Mouse (Mus musculus): Measurements from ENCODE around the gene Bcat1. TPM values are rescaled to one million over a fixed set of nuclear protein-coding genes. Genes with fewer than 3 reads are reported as not detected.

Gene Bcat1
- polyA plus RNA-seq, 1 experiment from 2014 or later, result 7.3 TPM

DNA sequence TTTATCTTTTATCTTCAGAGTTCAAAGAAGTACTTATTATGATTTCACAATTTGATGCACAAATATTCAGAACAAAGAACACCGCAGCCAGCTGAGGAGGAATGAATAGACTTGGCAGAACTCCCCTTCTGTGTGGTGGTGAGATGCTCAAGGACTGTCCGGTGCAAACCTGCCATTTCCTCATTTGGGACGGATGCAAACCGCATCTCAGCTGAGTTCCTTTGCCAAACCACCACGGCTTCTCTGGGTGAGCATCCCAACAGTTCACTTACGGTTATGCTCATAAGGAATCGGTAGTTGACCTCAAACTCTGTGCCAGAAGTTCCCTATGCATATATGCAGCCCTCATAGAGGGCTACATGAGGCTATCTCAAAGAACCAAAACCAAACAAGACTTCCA is 6.6 kb downstream of the Bcat1 start:
- peaks cover 15% of the 10 kb centered on the region for H3K27me3 ChIP-seq (replicated peaks)
- no peak overlapping the region for H3K9ac ChIP-seq
- H3K27ac ChIP-seq (replicated peaks), result no peak overlapping the region
- WGBS, result 88% methylated on average over 7 of the region's 7 CpGs
- H3K4me3 ChIP-seq, result no peak overlapping the region
- H3K9me3 ChIP-seq, result no peaks in the 10 kb centered on the region
- H3K4me2 ChIP-seq, result no peak overlapping the region
- ATAC-seq (ENCODE audit: extremely low read depth, insufficient number of reproducible peaks, low FRiP score, low TSS enrichment), result no peak
- no peaks in the 10 kb centered on the region for H3K36me3 ChIP-seq
- H3K4me1 ChIP-seq, result no peaks in the 10 kb centered on the region

- 53% methylated on average over 8 of the region's 8 CpGs for WGBS
Measured at GRCm38 (mm10) chr6:145067679-145068078, 8.3 kb downstream of the Bcat1 start.

DNA sequence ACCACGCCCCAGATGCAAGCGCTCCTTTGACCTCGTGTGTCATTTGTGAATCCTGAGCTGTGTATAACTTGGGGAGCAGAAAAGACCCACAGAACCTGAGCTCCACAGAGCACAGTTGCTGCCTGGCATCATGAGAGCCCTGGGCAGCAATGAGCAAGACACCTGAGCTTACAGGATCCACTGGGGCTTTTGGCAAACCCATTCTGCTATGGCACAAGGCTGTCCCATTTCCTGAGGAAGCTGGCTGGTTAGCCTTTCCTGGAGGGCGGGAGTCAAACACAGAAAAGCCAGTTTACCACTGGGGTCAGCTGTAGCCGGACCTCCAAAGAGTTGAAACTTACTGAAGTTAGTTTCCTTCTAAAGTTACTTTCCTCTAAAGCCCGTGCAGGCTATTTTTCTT is 9.6 kb downstream of the Bcat1 start:
- no peak overlapping the region for H3K4me2 ChIP-seq
- no peaks in the 10 kb centered on the region for H3K27me3 ChIP-seq (replicated peaks)
- H3K4me3 ChIP-seq, result no peak overlapping the region
- H3K4me1 ChIP-seq, result no peaks in the 10 kb centered on the region
- H3K9ac ChIP-seq, result no peak overlapping the region
- WGBS, result 77% methylated on average over 6 of the region's 6 CpGs
- H3K9me3 ChIP-seq, result no peaks in the 10 kb centered on the region
- no peak overlapping the region for H3K27ac ChIP-seq (replicated peaks)
- H3K36me3 ChIP-seq, result no peaks in the 10 kb centered on the region
- no peak for ATAC-seq (ENCODE audit: extremely low read depth, insufficient number of reproducible peaks, low FRiP score, low TSS enrichment)

More at GRCm38 (mm10) chr6:145067679-145068078, 8.3 kb downstream of the Bcat1 start:
- Histone ChIP-seq H3K27ac (replicated peaks) (no peak overlapping the region), H3K4me2 (no peak overlapping the region), H3K27me3 (replicated peaks) (no peaks in the 10 kb centered on the region), H3K4me3 (no peak overlapping the region), H3K9ac (no peak overlapping the region), H3K36me3 (no peaks in the 10 kb centered on the region), H3K9me3 (no peaks in the 10 kb centered on the region), H3K4me1 (no peaks in the 10 kb centered on the region)
- no peak for ATAC-seq (ENCODE audit: extremely low read depth, insufficient number of reproducible peaks, low FRiP score, low TSS enrichment)

- 72% methylated on average over 4 of the region's 4 CpGs for WGBS
- no peak for ATAC-seq (ENCODE audit: extremely low read depth, insufficient number of reproducible peaks, low FRiP score, low TSS enrichment)
- Histone ChIP-seq H3K4me3 (no peak overlapping the region), H3K4me2 (no peak overlapping the region), H3K4me1 (no peaks in the 10 kb centered on the region), H3K9me3 (no peaks in the 10 kb centered on the region), H3K27me3 (replicated peaks) (no peaks in the 10 kb centered on the region), H3K9ac (no peak overlapping the region), H3K27ac (replicated peaks) (no peak overlapping the region), H3K36me3 (no peaks in the 10 kb centered on the region)
Measured at GRCm38 (mm10) chr6:145065301-145065845, 10.6 kb downstream of the Bcat1 start.

DNA sequence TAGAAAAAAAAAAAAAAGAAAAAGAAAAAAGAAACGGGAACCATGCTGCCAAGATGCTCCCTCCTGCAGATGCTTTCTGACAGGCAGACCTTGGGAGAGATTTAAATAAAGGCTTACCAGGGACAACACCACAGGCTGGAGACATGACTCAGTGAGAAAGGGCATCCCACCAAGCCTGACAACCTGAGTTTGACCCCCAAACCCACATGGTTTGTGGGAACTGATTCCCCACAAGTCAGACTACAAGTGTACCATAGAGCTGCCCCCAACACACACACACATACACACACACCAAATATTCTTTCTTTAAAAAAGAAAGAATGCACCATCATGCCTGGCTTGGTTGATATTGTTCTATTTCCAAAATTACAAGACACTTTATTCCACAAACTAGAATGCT is 11.9 kb downstream of the Bcat1 start:
- no peaks in the 10 kb centered on the region for H3K4me1 ChIP-seq
- H3K9me3 ChIP-seq, result no peaks in the 10 kb centered on the region
- 75% methylated on average over 1 of the region's 1 CpGs for WGBS
- no peak for ATAC-seq (ENCODE audit: extremely low read depth, insufficient number of reproducible peaks, low FRiP score, low TSS enrichment)
- no peaks in the 10 kb centered on the region for H3K27me3 ChIP-seq (replicated peaks)
- no peak overlapping the region for H3K4me2 ChIP-seq
- no peak overlapping the region for H3K9ac ChIP-seq
- no peak overlapping the region for H3K4me3 ChIP-seq
- H3K36me3 ChIP-seq, result no peaks in the 10 kb centered on the region
- no peak overlapping the region for H3K27ac ChIP-seq (replicated peaks)

GRCm38 (mm10) chr6:145063212-145063868 is 12.6 kb downstream of the Bcat1 start:
- Histone ChIP-seq H3K27me3 (replicated peaks) (no peaks in the 10 kb centered on the region), H3K9ac (no peak overlapping the region), H3K4me1 (no peaks in the 10 kb centered on the region), H3K9me3 (no peaks in the 10 kb centered on the region), H3K4me2 (no peak overlapping the region), H3K36me3 (no peaks in the 10 kb centered on the region), H3K4me3 (no peak overlapping the region), H3K27ac (replicated peaks) (no peak overlapping the region)
- WGBS, result 37% methylated on average over 5 of the region's 5 CpGs
- ATAC-seq (ENCODE audit: extremely low read depth, insufficient number of reproducible peaks, low FRiP score, low TSS enrichment), result no peak

DNA sequence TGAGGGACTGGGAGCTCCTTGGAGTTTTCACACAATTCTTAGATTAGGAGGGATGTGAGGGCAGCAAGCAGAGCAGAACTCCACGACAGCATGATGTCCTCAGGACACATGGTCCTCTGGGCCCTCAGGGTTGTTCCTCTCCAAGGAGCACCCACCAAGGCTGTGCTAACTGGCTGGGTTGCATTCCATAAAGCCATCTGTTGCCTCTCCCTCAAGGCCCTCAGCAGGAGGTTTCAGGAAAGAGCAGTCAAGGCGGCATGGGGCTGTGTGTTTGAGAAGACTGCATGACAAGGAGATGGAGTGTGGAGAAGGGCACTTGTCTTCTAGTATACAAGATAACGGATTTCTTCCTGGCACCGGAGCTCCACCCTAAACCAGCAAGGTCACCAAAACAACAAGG is 13.2 kb downstream of the Bcat1 start:
- Histone ChIP-seq H3K4me1 (no peaks in the 10 kb centered on the region), H3K27ac (replicated peaks) (no peak overlapping the region), H3K27me3 (replicated peaks) (no peaks in the 10 kb centered on the region), H3K4me3 (no peak overlapping the region), H3K36me3 (no peaks in the 10 kb centered on the region), H3K4me2 (no peak overlapping the region), H3K9me3 (no peaks in the 10 kb centered on the region), H3K9ac (no peak overlapping the region)
- WGBS, result 31% methylated on average over 4 of the region's 4 CpGs
- no peak for ATAC-seq (ENCODE audit: extremely low read depth, insufficient number of reproducible peaks, low FRiP score, low TSS enrichment)

GRCm38 (mm10) chr6:145061361-145061760 is 14.6 kb downstream of the Bcat1 start:
- no peak for ATAC-seq (ENCODE audit: extremely low read depth, insufficient number of reproducible peaks, low FRiP score, low TSS enrichment)
- Histone ChIP-seq H3K9ac (no peak overlapping the region), H3K9me3 (no peaks in the 10 kb centered on the region), H3K27ac (replicated peaks) (no peak overlapping the region), H3K36me3 (no peaks in the 10 kb centered on the region), H3K27me3 (replicated peaks) (no peaks in the 10 kb centered on the region), H3K4me3 (no peak overlapping the region), H3K4me1 (no peaks in the 10 kb centered on the region), H3K4me2 (no peak overlapping the region)
- WGBS, result 88% methylated on average over 1 of the region's 1 CpGs

DNA sequence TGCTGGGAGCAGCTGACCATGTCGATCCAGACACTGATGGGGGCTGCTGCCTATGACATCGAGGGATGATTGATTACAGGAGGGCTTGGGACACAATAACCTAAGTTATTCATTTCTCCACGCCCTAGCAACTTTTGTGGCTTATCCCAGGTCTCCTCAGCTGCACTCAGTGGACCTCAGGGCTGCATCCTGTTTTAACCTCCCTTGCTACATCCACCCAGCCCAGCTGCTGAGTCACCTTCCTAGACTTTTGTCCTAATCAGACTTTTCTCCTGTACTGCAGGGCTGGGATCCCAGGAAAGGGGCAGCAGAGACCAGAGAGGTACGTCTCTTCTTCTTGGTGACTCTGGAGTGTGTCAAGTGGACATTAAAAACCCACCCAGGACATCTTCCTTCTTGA is 19.9 kb downstream of the Bcat1 start:
- Histone ChIP-seq H3K4me2 (no peak overlapping the region), H3K27ac (replicated peaks) (no peak overlapping the region), H3K27me3 (replicated peaks) (no peaks in the 10 kb centered on the region), H3K9me3 (no peaks in the 10 kb centered on the region), H3K36me3 (no peaks in the 10 kb centered on the region), H3K4me3 (no peak overlapping the region), H3K4me1 (peaks cover under 1% of the 10 kb centered on the region; the same call in 1 of the 2 replicates), H3K9ac (no peak overlapping the region)
- ATAC-seq (ENCODE audit: extremely low read depth, insufficient number of reproducible peaks, low FRiP score, low TSS enrichment), result no peak
- 62% methylated on average over 4 of the region's 4 CpGs for WGBS

GRCm38 (mm10) chr6:145055277-145055858 is 20.6 kb downstream of the Bcat1 start:
- H3K9me3 ChIP-seq, result no peaks in the 10 kb centered on the region
- H3K27me3 ChIP-seq (replicated peaks), result no peaks in the 10 kb centered on the region
- no peak overlapping the region for H3K9ac ChIP-seq
- 67% methylated on average over 6 of the region's 6 CpGs for WGBS
- no peak overlapping the region for H3K4me2 ChIP-seq
- no peak overlapping the region for H3K27ac ChIP-seq (replicated peaks)
- peaks cover 5% of the 10 kb centered on the region for H3K4me1 ChIP-seq
- H3K4me3 ChIP-seq, result no peak overlapping the region
- H3K36me3 ChIP-seq, result no peaks in the 10 kb centered on the region
- ATAC-seq (ENCODE audit: extremely low read depth, insufficient number of reproducible peaks, low FRiP score, low TSS enrichment), result no peak

DNA sequence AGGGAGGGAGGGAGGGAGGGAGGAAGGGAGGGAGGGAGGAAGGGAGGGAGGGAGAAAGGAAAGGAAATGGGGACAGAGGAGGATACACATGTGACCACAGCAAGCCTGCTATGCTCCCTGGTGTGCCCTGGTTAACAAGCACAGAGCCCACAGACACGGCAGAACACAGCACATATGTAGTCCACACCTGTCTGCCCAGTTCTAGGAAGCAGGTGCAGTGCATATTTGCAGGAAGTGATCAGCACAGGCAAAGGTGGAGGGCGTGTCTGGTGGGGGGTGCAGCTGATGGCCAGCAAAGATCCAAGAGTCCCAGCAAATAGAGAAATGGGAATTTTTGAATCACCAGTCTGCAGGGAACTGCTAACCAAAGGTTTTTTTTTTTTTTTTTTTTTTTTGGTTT is 23.3 kb downstream of the Bcat1 start:
- no peak for ATAC-seq (ENCODE audit: extremely low read depth, insufficient number of reproducible peaks, low FRiP score, low TSS enrichment)
- Histone ChIP-seq H3K9me3 (no peaks in the 10 kb centered on the region), H3K4me3 (no peak overlapping the region), H3K36me3 (no peaks in the 10 kb centered on the region), H3K27me3 (replicated peaks) (peaks cover 18% of the 10 kb centered on the region), H3K4me2 (no peak overlapping the region), H3K9ac (no peak overlapping the region), H3K4me1 (peaks cover 15% of the 10 kb centered on the region), H3K27ac (replicated peaks) (no peak overlapping the region)
- 79% methylated on average over 2 of the region's 2 CpGs for WGBS

DNA sequence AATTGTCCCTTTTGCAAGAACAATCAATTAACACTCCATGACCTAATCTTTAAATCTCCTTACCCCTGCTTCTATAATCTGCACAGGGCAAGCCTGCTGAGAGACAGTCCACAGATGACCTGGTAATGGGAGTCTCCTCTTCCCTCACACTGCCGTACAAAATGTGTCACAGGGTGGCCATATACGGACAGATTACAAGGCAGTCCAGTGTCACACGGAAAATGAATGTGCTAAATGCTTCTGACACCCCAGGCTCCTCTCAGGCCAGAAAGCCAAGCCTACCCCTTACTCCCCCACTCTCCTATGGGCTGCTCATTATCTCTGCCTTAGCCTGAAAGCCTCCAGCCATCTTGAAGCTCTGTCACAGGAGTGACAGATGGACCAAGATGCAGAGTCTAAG is 25.1 kb downstream of the Bcat1 start:
- H3K4me2 ChIP-seq, result no peak overlapping the region
- no peak overlapping the region for H3K9ac ChIP-seq
- no peak overlapping the region for H3K4me3 ChIP-seq
- peaks cover 32% of the 10 kb centered on the region for H3K27me3 ChIP-seq (replicated peaks)
- H3K36me3 ChIP-seq, result no peaks in the 10 kb centered on the region
- ATAC-seq (ENCODE audit: extremely low read depth, insufficient number of reproducible peaks, low FRiP score, low TSS enrichment), result no peak
- H3K27ac ChIP-seq (replicated peaks), result no peak overlapping the region
- H3K4me1 ChIP-seq, result peaks cover 18% of the 10 kb centered on the region
- 13% methylated on average over 3 of the region's 3 CpGs for WGBS
- no peaks in the 10 kb centered on the region for H3K9me3 ChIP-seq

Measured in heart, embryonic 13.5 days (tissue).